Comparison of ENCODE assay signal across 13 mouse cellular contexts in genomic region chr17:29168996-29169601, GRCm38 (mm10). TPM values are rescaled to one million over a fixed set of nuclear protein-coding genes. Genes with fewer than 3 reads are reported as not detected.
A peak's percentile ranks its signal among the peaks of the same experiment; 100 is the strongest.
DNase-seq lines count a peak whose midpoint lies in the region; TF ChIP-seq lines count a peak whose summit lies in the region.
"Had no signal": no experiment of that assay in that cellular context is flagged by ENCODE, and none has a peak within 500 bp of the region (broad histone marks: within the 10 kb centered on the region; RNA-seq: fewer than 3 reads in every experiment).

No protein-coding gene starts in this region.

- intact Hi-C loops in left cerebral cortex, adult 2 months (cut with DNase I): no loop called here
- intact Hi-C loops in left cerebral cortex, postnatal 10 days (cut with DNase I): loop anchor here (5.0 kb wide), 1 partner anchor 72 kb away; no protein-coding TSS in a partner anchor

- TF ChIP-seq CTCF in left cerebral cortex, adult 2 months (IDR thresholded peaks at IDR 0.05): peak; percentile 54

- no peak for DNase-seq in left cerebral cortex, adult 2 months (ENCODE audit: extremely low spot score in 1 of 2, low spot score in 2 of 2)
- DNase-seq in left cerebral cortex, postnatal 10 days (ENCODE audit: extremely low spot score in 1 of 2, low spot score in 2 of 2): no peak
- DNase-seq in urinary bladder, postnatal 14 days (ENCODE audit: low spot score): peak; percentile 32
- no peak for DNase-seq in urinary bladder, postnatal 36 days (ENCODE audit: low spot score in 2 of 2)
- peak; percentile 62 for DNase-seq in adrenal gland, postnatal 14 days
- DNase-seq in T-cell, adult 2 months (ENCODE audit: low spot score): no peak
- DNase-seq in spleen, postnatal 36 days (ENCODE audit: low spot score in 2 of 2): no peak
- DNase-seq: heart, adult 18-20 months; kidney, postnatal 25 days had no signal

- no peak overlapping the region for H3K27ac ChIP-seq in left cerebral cortex, adult 2 months
- H3K27ac ChIP-seq: embryonic facial prominence, embryonic 12.5 days; hindbrain, embryonic 15.5 days; macrophage; stomach, embryonic 15.5 days had no signal

- no peak overlapping the region for H3K4me3 ChIP-seq in left cerebral cortex, adult 2 months
- H3K4me3 ChIP-seq: embryonic facial prominence, embryonic 12.5 days; hindbrain, embryonic 15.5 days; stomach, embryonic 15.5 days had no signal

RNA-seq across cellular contexts. Expression of gene Rab44, which starts 55.2 kb away (rescaled TPM):
- total RNA-seq in left cerebral cortex, adult 2 months (2021): under 1 TPM in 1 of 2 experiments, not detected in 1; 0.32 TPM
- under 1 TPM in 1 of 2 experiments, not detected in 1; 0.15 TPM for total RNA-seq in left cerebral cortex, postnatal 10 days (2021)
- total RNA-seq in adrenal gland, postnatal 14 days (2021): 0.33 and 0.38 TPM in 2 replicates

Comparison
In these comparisons a context has a peak if more than half of its experiments do, and no peak if none do; other contexts are left out.
1. DNase-seq: peak in urinary bladder, postnatal 14 days (single experiment) and adrenal gland, postnatal 14 days (single experiment); none in left cerebral cortex, adult 2 months (0 of 2), left cerebral cortex, postnatal 10 days (0 of 2), urinary bladder, postnatal 36 days (0 of 2), T-cell, adult 2 months (single experiment) and spleen, postnatal 36 days (0 of 2).